Mouse (Mus musculus) spleen, adult 2 months (tissue): ENCODE results near the gene Fam198a.

Experiments used
- CTCF ChIP-seq: fragments of 200-500 bp; IDR thresholded peaks from 2 replicates; pipeline ENCODE4 v1.5.1; 2011; ENCODE audit warnings: mild to moderate bottlenecking, inconsistent platforms; ENCODE audit not compliant: insufficient read depth, insufficient read length, insufficient replicate concordance; ENCODE audit errors: extremely low read depth
- POLR2A ChIP-seq: fragments of 200-500 bp; IDR thresholded peaks from 2 replicates; pipeline ENCODE4 v1.6.1; 2011; ENCODE audit warnings: low read depth, low read length, inconsistent platforms

GRCm38 (mm10) chr9:122025855-122026590, 75.2 kb downstream of the Fam198a start:
- TF ChIP-seq CTCF (no peak), POLR2A (no peak)
